Mouse (Mus musculus) hindbrain, embryonic 11.5 days (tissue): ENCODE results near the gene Habp2. TPM values are rescaled to one million over a fixed set of nuclear protein-coding genes. Genes with fewer than 3 reads are reported as not detected.
A peak's percentile ranks its signal among the peaks of the same experiment; 100 is the strongest.

Source experiments
- ATAC-seq: fragments of 200-750 bp; cut with Nextera tagmentation; 2 replicates; pipeline ENCODE4 v1.8.0; 2017; ENCODE audit warnings: mild to moderate bottlenecking, moderate TSS enrichment, moderate library complexity; ENCODE audit not compliant: low FRiP score
- DNase-seq: peaks from one replicate; pipeline ENCODE4 v3.0.0-alpha.2; 2015; ENCODE audit warnings: low spot score
- H3K27ac ChIP-seq: fragments of 300-500 bp; sonication (generic); 2 replicates; pipeline ENCODE4 v1.5.1; 2014; ENCODE audit warnings: mild to moderate bottlenecking, low read depth, low read length
- H3K27me3 ChIP-seq: fragments of 300-500 bp; sonication (generic); 2 replicates; pipeline ENCODE4 v1.6.1; 2014; ENCODE audit warnings: mild to moderate bottlenecking, low read length, moderate library complexity, mixed read lengths; ENCODE audit not compliant: control insufficient read depth, insufficient read depth
- H3K36me3 ChIP-seq: fragments of 300-500 bp; sonication (generic); 2 replicates; pipeline ENCODE4 v1.6.1; 2014; ENCODE audit warnings: mild to moderate bottlenecking, low read length, moderate library complexity, mixed read lengths; ENCODE audit not compliant: control insufficient read depth, insufficient read depth
- H3K4me1 ChIP-seq: fragments of 300-500 bp; sonication (generic); replicated peaks from 2 replicates; pipeline ENCODE4 v1.6.1; 2014; ENCODE audit warnings: low read length, mixed read lengths; ENCODE audit not compliant: control insufficient read depth, insufficient read depth
- H3K4me2 ChIP-seq: fragments of 300-500 bp; sonication (generic); replicated peaks from 2 replicates; pipeline ENCODE4 v1.6.1; 2014; ENCODE audit warnings: mild to moderate bottlenecking, low read depth, low read length
- H3K4me3 ChIP-seq: fragments of 300-500 bp; sonication (generic); 2 replicates; pipeline ENCODE4 v1.5.1; 2014; ENCODE audit warnings: low read depth, low read length
- H3K9ac ChIP-seq: fragments of 300-500 bp; sonication (generic); 2 replicates; pipeline ENCODE4 v1.6.1; 2014; ENCODE audit warnings: low read depth, low read length
- H3K9me3 ChIP-seq: fragments of 300-500 bp; sonication (generic); 2 replicates; pipeline ENCODE4 v1.6.1; 2016; ENCODE audit warnings: low read length; ENCODE audit not compliant: control insufficient read depth
- WGBS: fragments of 180-500 bp; shearing (Covaris S2); extraction: QIAGEN DNeasy Blood & Tissue Kit; methylation state at CpG from one replicate; pipeline ENCODE4 v1.1.7; 2014; 5-methylcytosine and 5-hydroxymethylcytosine counted together
- polyA plus RNA-seq: library from polyadenylated mRNA; unstranded; fragments of >200 nt; fragmentation: Nextera tagmentation; extraction: Ambion mirVana; gene quantifications from 2 replicates; pipeline ENCODE4 v1.2.1, GENCODE M21; 2014

The Habp2 gene
- polyA plus RNA-seq, 1 experiment from 2014 or later: not detected

DNA sequence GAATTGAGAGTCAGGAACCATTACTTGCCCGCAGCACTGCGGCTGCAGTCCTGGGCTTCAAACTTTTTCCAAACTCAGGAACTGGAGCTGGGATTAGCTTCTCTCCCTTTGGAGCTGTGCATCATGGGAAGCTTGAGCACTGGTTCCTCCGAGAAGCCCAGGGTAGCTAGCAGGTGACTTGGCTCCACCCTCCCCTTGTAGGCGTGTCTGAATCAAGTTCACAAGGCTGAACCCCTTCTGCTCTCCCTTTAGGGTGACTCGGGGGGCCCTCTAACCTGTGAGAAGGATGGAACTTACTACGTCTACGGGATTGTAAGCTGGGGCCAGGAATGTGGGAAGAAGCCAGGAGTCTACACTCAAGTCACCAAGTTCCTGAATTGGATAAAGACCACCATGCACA, 32.3 kb downstream of the Habp2 start:
- no peaks in the 10 kb centered on the region for H3K36me3 ChIP-seq
- H3K4me1 ChIP-seq: peaks cover 7% of the 10 kb centered on the region; the same call in 1 of the 2 replicates
- no peak overlapping the region for H3K27ac ChIP-seq
- no peaks in the 10 kb centered on the region for H3K27me3 ChIP-seq
- no peaks in the 10 kb centered on the region for H3K9me3 ChIP-seq
- 93% methylated on average over 7 of the region's 7 CpGs for WGBS
- no peak overlapping the region for H3K9ac ChIP-seq
- no peak overlapping the region for H3K4me2 ChIP-seq
- ATAC-seq (no peak), DNase-seq (no peak)
- no peak overlapping the region for H3K4me3 ChIP-seq

DNA sequence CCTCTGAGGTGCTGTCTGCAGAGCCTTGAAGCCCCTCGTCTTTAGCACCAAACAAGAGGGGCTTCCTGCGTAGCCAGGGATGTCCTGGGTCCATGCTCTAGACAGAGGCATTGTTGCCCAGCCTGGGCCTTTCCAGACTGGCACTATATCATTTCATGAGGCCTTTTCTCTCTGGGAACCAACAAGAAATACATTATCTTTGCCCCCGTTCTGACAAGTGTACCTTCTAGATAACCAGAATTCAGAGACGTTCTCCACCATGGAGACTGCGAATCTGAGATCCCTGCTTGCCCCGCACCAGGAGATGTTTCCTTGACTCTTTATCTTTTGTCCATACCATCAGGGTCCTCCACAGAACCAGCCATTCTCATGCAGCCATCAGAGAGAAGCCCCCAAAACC, 32.7 kb downstream of the Habp2 start:
- 89% methylated on average over 6 of the region's 6 CpGs for WGBS
- ATAC-seq (no peak), DNase-seq (no peak)
- Histone ChIP-seq H3K4me1 (peaks cover 7% of the 10 kb centered on the region; the same call in 1 of the 2 replicates), H3K4me3 (no peak overlapping the region), H3K9me3 (no peaks in the 10 kb centered on the region), H3K27ac (no peak overlapping the region), H3K4me2 (no peak overlapping the region), H3K36me3 (no peaks in the 10 kb centered on the region), H3K9ac (no peak overlapping the region), H3K27me3 (no peaks in the 10 kb centered on the region)

DNA sequence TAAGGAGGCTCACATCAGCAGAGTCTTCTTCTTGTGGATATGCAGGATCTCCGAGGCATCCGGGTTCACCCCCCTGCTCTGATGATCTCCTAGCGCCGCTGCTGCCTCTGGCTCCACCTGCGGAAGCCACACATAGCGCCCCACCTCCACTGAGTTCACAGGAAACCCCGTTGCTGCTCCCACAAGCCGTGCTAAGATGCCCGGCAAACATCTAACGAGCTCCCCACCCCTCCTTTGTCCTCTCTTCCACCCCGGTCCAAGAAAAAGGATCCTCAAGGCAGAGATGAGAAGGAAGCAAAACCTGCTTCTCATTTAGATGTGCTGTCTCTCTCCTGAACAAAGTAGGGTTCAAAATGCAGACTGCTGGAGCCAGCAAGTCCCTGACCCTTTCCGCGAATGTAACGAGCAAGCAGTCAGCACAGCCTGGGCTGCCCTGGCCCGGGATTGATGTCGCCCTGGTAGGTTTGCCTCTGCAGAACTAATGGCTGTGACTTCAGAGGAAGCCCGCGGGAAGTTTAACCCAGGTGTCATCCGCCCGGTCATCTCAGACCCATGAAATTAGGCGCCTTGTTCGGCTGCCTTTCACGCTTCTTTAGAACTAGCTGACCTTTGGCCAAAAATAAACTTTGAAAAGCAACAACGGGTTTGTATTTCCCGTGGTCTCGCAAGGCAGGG, 33.4 kb downstream of the Habp2 start:
- H3K27ac ChIP-seq: no peak overlapping the region
- H3K9me3 ChIP-seq: no peaks in the 10 kb centered on the region
- H3K4me1 ChIP-seq: peaks cover 7% of the 10 kb centered on the region; the same call in 1 of the 2 replicates
- 25% methylated on average over 26 of the region's 26 CpGs for WGBS
- H3K36me3 ChIP-seq: no peaks in the 10 kb centered on the region
- H3K4me3 ChIP-seq: no peak overlapping the region
- no peaks in the 10 kb centered on the region for H3K27me3 ChIP-seq
- no peak overlapping the region for H3K4me2 ChIP-seq
- no peak overlapping the region for H3K9ac ChIP-seq
- ATAC-seq: 0 out of 2 replicates have a peak, but pooled peaks have one; percentile 35
- DNase-seq: peak; percentile 43

DNA sequence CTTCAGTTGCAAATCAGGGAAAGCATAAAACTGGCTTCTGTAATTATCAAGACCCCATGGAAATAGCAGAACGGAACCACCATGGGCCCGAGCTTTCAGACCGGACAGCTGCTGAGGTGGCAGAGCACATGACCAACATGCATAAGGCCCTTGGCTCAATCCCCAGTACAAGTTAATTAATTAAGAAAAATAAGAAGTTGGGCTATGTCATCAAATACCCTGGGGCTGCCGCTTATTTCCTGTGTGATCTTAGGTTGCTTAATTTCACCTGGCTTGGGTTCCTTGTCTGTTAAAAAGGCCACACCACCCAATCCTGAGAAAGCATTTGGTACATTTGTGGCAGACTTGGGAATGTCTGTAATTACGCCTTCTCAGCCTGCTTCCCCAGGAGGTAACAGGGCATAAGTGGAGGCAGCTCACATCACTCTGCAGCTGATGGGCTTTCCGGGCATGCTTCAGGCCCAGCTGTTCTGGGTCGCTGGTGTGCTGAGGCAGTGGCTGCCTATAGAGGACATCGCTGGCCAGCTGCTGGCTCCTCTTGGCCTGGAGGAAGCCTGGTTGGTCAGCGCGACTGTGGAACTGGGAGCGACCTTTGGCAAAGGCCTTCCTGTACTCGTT, 34.5 kb downstream of the Habp2 start:
- DNase-seq (no peak), ATAC-seq (no peak)
- H3K9me3 ChIP-seq: no peaks in the 10 kb centered on the region
- no peak overlapping the region for H3K4me3 ChIP-seq
- H3K27ac ChIP-seq: no peak overlapping the region
- no peak overlapping the region for H3K9ac ChIP-seq
- WGBS: 76% methylated on average over 12 of the region's 12 CpGs
- no peaks in the 10 kb centered on the region for H3K36me3 ChIP-seq
- H3K4me1 ChIP-seq: peaks cover 11% of the 10 kb centered on the region
- H3K4me2 ChIP-seq: no peak overlapping the region
- H3K27me3 ChIP-seq: no peaks in the 10 kb centered on the region

DNA sequence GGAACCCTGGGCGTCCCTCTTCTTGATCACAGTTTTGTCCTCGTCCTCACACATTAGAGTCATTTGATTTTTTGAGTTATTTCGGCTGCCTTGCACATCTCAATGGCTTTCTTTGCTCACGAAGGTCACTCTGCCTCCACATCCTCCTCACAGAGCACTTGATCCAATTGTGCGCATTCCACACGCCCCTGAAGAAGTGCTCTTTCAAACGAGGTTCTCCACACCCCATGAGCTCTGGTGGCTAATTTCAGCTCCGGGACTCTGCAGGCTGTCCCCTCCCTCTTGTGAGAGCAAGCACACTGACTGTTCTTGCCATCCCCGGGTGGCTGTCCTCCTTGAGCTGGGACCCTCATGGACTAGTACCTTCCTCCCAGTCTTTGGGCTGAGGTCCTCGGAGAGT, 38.7 kb downstream of the Habp2 start:
- DNase-seq (no peak), ATAC-seq (no peak)
- Histone ChIP-seq H3K27me3 (no peaks in the 10 kb centered on the region), H3K4me1 (peaks cover 9% of the 10 kb centered on the region), H3K27ac (no peak overlapping the region), H3K4me2 (no peak overlapping the region), H3K9ac (0 out of 2 replicates have a peak overlapping the region, but pooled peaks have one; percentile 8), H3K9me3 (no peaks in the 10 kb centered on the region), H3K4me3 (no peak overlapping the region), H3K36me3 (no peaks in the 10 kb centered on the region)
- 66% methylated on average over 10 of the region's 10 CpGs for WGBS

DNA sequence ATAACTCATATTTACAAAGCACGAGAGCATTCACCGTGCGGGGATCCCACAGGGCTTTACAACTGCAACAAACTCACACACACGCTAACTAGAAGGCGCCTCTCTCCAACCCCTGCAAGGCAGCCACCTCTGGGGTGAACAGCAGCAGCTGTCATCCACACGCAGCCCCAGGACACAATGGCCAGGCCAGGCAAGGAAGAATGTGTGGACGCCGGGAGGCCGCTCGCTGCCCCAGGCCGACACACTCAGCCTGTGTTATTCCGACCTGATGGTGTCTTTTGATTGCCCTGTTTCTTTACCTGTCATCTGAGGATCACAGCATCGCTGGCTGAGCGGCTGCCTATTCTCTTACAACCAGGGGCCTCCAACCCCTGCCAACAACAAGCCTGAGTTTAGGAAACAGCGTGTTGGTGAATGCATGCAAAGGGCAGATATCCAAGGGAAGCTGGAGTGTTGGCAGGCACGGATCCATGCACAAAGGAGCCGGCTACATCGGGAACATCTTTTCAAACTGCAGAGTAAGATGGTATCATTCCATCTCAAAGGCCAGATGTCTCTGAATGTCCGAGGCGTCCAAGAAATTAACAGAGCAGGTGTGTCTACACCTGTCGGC, 39.4 kb downstream of the Habp2 start:
- no peaks in the 10 kb centered on the region for H3K27me3 ChIP-seq
- H3K27ac ChIP-seq: no peak overlapping the region
- WGBS: 53% methylated on average over 21 of the region's 21 CpGs
- no peak for ATAC-seq
- H3K36me3 ChIP-seq: no peaks in the 10 kb centered on the region
- no peak overlapping the region for H3K9ac ChIP-seq
- H3K4me1 ChIP-seq: peaks cover 4% of the 10 kb centered on the region
- peak; percentile 37 for DNase-seq
- H3K9me3 ChIP-seq: no peaks in the 10 kb centered on the region
- no peak overlapping the region for H3K4me3 ChIP-seq
- no peak overlapping the region for H3K4me2 ChIP-seq

DNA sequence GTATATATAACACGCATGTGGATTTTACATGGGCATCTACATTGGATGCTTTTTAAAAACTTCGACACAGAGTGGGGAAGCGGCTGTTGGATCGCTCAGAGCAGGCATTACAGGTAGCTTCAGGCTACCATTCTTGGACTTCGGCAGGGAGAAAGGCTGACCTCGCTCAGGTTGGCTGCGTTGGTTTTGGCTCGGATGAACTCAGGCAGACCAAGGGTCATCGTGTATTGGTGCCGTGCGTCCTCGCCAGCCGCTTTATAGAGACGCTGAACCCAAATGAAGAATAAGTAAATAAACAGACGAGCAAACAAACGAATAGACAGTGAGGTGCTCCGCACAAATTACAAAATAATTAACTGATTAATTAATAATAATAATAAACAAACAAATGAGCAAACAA, 49.4 kb downstream of the Habp2 start:
- 93% methylated on average over 17 of the region's 17 CpGs for WGBS
- no peak overlapping the region for H3K27ac ChIP-seq
- DNase-seq (no peak), ATAC-seq (no peak)
- H3K4me3 ChIP-seq: no peak overlapping the region
- H3K36me3 ChIP-seq: no peaks in the 10 kb centered on the region
- H3K27me3 ChIP-seq: no peaks in the 10 kb centered on the region
- H3K4me1 ChIP-seq: no peaks in the 10 kb centered on the region
- no peak overlapping the region for H3K4me2 ChIP-seq
- no peak overlapping the region for H3K9ac ChIP-seq
- no peaks in the 10 kb centered on the region for H3K9me3 ChIP-seq

DNA sequence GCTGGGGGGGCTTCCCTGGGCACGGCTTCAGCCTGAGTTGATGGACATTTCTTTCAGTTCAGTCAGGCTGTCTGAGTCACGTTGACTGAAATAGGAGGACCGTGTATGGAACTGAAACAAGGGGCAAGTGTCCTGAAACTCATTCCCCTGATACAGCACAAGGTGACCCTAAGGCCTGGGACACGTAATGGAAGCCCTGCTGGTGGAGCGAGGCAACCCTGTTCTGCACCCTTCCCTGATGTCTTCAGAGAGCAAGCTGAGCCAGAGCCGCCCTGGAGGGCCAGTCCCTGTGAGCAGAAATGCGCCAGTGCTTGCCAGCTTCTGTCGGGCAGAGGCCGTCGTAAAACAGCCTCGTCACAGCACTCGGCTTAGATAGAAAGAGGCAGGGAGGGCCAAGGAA, 49.9 kb downstream of the Habp2 start:
- Histone ChIP-seq H3K4me1 (no peaks in the 10 kb centered on the region), H3K9ac (no peak overlapping the region), H3K4me2 (no peak overlapping the region), H3K27ac (no peak overlapping the region), H3K36me3 (no peaks in the 10 kb centered on the region), H3K9me3 (no peaks in the 10 kb centered on the region), H3K27me3 (no peaks in the 10 kb centered on the region), H3K4me3 (no peak overlapping the region)
- 86% methylated on average over 12 of the region's 12 CpGs for WGBS
- no peak for DNase-seq
- no peak for ATAC-seq

DNA sequence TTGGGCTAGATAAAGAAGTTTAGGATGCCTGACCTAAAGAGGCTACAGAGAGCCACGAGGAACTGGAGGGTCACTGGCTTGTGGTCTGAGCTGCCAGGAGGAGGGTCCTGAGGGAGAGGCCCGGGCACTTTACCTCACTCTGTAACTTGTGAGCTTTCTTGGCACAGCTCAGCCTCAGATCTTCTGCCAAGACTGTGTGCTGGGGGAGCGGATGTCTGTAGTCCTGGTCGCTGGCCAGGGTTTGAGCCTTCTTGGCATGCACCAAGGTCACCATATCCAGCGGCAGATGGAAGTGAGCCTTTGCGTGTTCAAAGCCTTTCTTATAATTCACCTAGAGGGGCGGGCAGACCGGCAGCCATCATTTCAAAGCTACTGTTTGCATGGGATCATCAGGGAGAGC, 55.1 kb downstream of the Habp2 start:
- H3K27ac ChIP-seq: no peak overlapping the region
- DNase-seq (no peak), ATAC-seq (no peak)
- no peaks in the 10 kb centered on the region for H3K27me3 ChIP-seq
- no peak overlapping the region for H3K9ac ChIP-seq
- H3K4me1 ChIP-seq: 0 out of 2 replicates have a peak, but pooled peaks cover 2% of the 10 kb centered on the region
- no peak overlapping the region for H3K4me2 ChIP-seq
- no peak overlapping the region for H3K4me3 ChIP-seq
- no peaks in the 10 kb centered on the region for H3K36me3 ChIP-seq
- H3K9me3 ChIP-seq: no peaks in the 10 kb centered on the region
- 92% methylated on average over 8 of the region's 8 CpGs for WGBS
